Comparison of ENCODE assay signal across 8 mouse cellular contexts in genomic region chr7:80888595-80888994, GRCm38 (mm10). TPM values are rescaled to one million over a fixed set of nuclear protein-coding genes. Genes with fewer than 3 reads are reported as not detected.
DNase-seq lines count a peak whose midpoint lies in the region; ATAC-seq lines count a peak whose summit lies in the region.

No protein-coding gene starts in this region.

- peak; percentile 25 for ATAC-seq in kidney, embryonic 16.5 days (ENCODE audit: low FRiP score, low TSS enrichment)
- ATAC-seq in forebrain, embryonic 13.5 days: peak; percentile 34
- ATAC-seq in midbrain, embryonic 14.5 days (ENCODE audit: low FRiP score, low TSS enrichment): peak; percentile 4; the same call in 1 of the 2 replicates

- no peaks in the 10 kb centered on the region for H3K9me3 ChIP-seq in kidney, embryonic 16.5 days (ENCODE audit: low read length)
- H3K9me3 ChIP-seq in forebrain, embryonic 13.5 days (replicated peaks): no peaks in the 10 kb centered on the region
- H3K9me3 ChIP-seq in midbrain, embryonic 14.5 days (ENCODE audit: control insufficient read depth, low read length): no peaks in the 10 kb centered on the region

- no peak overlapping the region for H3K4me3 ChIP-seq in kidney, embryonic 16.5 days (ENCODE audit: low read length)
- H3K4me3 ChIP-seq in forebrain, embryonic 13.5 days: no peak overlapping the region
- no peak overlapping the region for H3K4me3 ChIP-seq in midbrain, embryonic 14.5 days (replicated peaks; ENCODE audit: low read depth, low read length)

- no peak overlapping the region for H3K9ac ChIP-seq in kidney, embryonic 16.5 days (replicated peaks; ENCODE audit: low read length)
- peak overlapping the region; percentile 8; the same call in 1 of the 2 replicates for H3K9ac ChIP-seq in forebrain, embryonic 13.5 days
- no peak overlapping the region for H3K9ac ChIP-seq in midbrain, embryonic 14.5 days (replicated peaks; ENCODE audit: low read length)

- H3K27me3 ChIP-seq in kidney, embryonic 16.5 days (ENCODE audit: insufficient read depth, low read length): no peaks in the 10 kb centered on the region
- H3K27me3 ChIP-seq in forebrain, embryonic 13.5 days: no peaks in the 10 kb centered on the region
- no peaks in the 10 kb centered on the region for H3K27me3 ChIP-seq in midbrain, embryonic 14.5 days (ENCODE audit: control insufficient read depth, insufficient read depth, low read length)

- peaks cover 23% of the 10 kb centered on the region for H3K36me3 ChIP-seq in kidney, embryonic 16.5 days (ENCODE audit: insufficient read depth, low read length)
- H3K36me3 ChIP-seq in forebrain, embryonic 13.5 days (ENCODE audit: poor library complexity, severe bottlenecking): peaks cover 41% of the 10 kb centered on the region
- H3K36me3 ChIP-seq in midbrain, embryonic 14.5 days (ENCODE audit: control insufficient read depth, insufficient read depth, low read length): peaks cover 30% of the 10 kb centered on the region

- no peak overlapping the region for H3K27ac ChIP-seq in kidney, embryonic 16.5 days (ENCODE audit: low read length)
- peak overlapping the region; percentile 87 for H3K27ac ChIP-seq in forebrain, embryonic 13.5 days
- peak overlapping the region; percentile 27 for H3K27ac ChIP-seq in midbrain, embryonic 14.5 days (replicated peaks; ENCODE audit: low read depth, low read length)

- H3K4me2 ChIP-seq in kidney, embryonic 16.5 days (replicated peaks; ENCODE audit: low read depth, low read length): no peak overlapping the region
- H3K4me2 ChIP-seq in forebrain, embryonic 13.5 days: 0 out of 2 replicates have a peak overlapping the region, but pooled peaks have one; percentile 10
- H3K4me2 ChIP-seq in midbrain, embryonic 14.5 days (ENCODE audit: low read length): no peak overlapping the region

- peaks cover 8% of the 10 kb centered on the region; the same call in 1 of the 2 replicates for H3K4me1 ChIP-seq in kidney, embryonic 16.5 days (ENCODE audit: insufficient read depth, low read length)
- peaks cover 13% of the 10 kb centered on the region for H3K4me1 ChIP-seq in forebrain, embryonic 13.5 days
- H3K4me1 ChIP-seq in midbrain, embryonic 14.5 days (ENCODE audit: control insufficient read depth, insufficient read depth, low read length): peaks cover 5% of the 10 kb centered on the region; the same call in 1 of the 2 replicates

- DNase-seq in kidney, adult 9 months: no peak
- DNase-seq in adrenal gland, postnatal 14 days: peak; percentile 69
- no peak for DNase-seq in midbrain, embryonic 14.5 days
- no peak for DNase-seq in c-Kit-positive CD71-positive TER-119-positive erythroid progenitor cells, embryonic 14.5 days (ENCODE audit: low spot score)
- no peak for DNase-seq in urinary bladder, postnatal 10 days (ENCODE audit: low spot score)
- DNase-seq in cerebellum, postnatal 36 days: no peak

- 76% methylated on average over 7 of the region's 7 CpGs for WGBS in kidney, embryonic 16.5 days
- WGBS in forebrain, embryonic 13.5 days: 78% methylated on average over 7 of the region's 7 CpGs
- 81% methylated on average over 7 of the region's 7 CpGs for WGBS in midbrain, embryonic 14.5 days

RNA-seq across cellular contexts. Expression of gene Wdr73, which starts 12.5 kb away (rescaled TPM):
- polyA plus RNA-seq in kidney, embryonic 16.5 days (2015; fragmentation: Nextera tagmentation; extraction: Ambion mirVana): 43.6 and 44.8 TPM in 2 replicates
- 21.0 and 24.9 TPM in 2 replicates for total RNA-seq in adrenal gland, postnatal 14 days (2021)
- polyA plus RNA-seq in forebrain, embryonic 13.5 days (2015; fragmentation: Nextera tagmentation; extraction: Ambion mirVana): 46.0 and 48.0 TPM in 2 replicates
- polyA plus RNA-seq in midbrain, embryonic 14.5 days (2014; fragmentation: Nextera tagmentation; extraction: Ambion mirVana): 32.8 and 36.1 TPM in 2 replicates

RNA-seq across cellular contexts. Expression of gene Nmb, which starts 16.3 kb away (rescaled TPM):
- 9.0 TPM in 2 replicates for polyA plus RNA-seq in kidney, embryonic 16.5 days (2015; fragmentation: Nextera tagmentation; extraction: Ambion mirVana)
- 3.6 and 5.9 TPM in 2 replicates for total RNA-seq in adrenal gland, postnatal 14 days (2021)
- 6.6 and 7.6 TPM in 2 replicates for polyA plus RNA-seq in forebrain, embryonic 13.5 days (2015; fragmentation: Nextera tagmentation; extraction: Ambion mirVana)
- polyA plus RNA-seq in midbrain, embryonic 14.5 days (2014; fragmentation: Nextera tagmentation; extraction: Ambion mirVana): 8.5 and 9.0 TPM in 2 replicates

RNA-seq across cellular contexts. Expression of gene Zscan2, which starts 27.9 kb away (rescaled TPM):
- 3.0 and 3.2 TPM in 2 replicates for polyA plus RNA-seq in kidney, embryonic 16.5 days (2015; fragmentation: Nextera tagmentation; extraction: Ambion mirVana)
- total RNA-seq in adrenal gland, postnatal 14 days (2021): 4.9 and 8.3 TPM in 2 replicates
- 5.1 and 5.2 TPM in 2 replicates for polyA plus RNA-seq in forebrain, embryonic 13.5 days (2015; fragmentation: Nextera tagmentation; extraction: Ambion mirVana)
- polyA plus RNA-seq in midbrain, embryonic 14.5 days (2014; fragmentation: Nextera tagmentation; extraction: Ambion mirVana): 5.8 and 7.1 TPM in 2 replicates

RNA-seq across cellular contexts. Expression of gene Sec11a, which starts 59.0 kb away (rescaled TPM):
- 226 and 239 TPM in 2 replicates for polyA plus RNA-seq in kidney, embryonic 16.5 days (2015; fragmentation: Nextera tagmentation; extraction: Ambion mirVana)
- total RNA-seq in adrenal gland, postnatal 14 days (2021): 105 and 124 TPM in 2 replicates
- polyA plus RNA-seq in forebrain, embryonic 13.5 days (2015; fragmentation: Nextera tagmentation; extraction: Ambion mirVana): 165 and 169 TPM in 2 replicates
- 140 and 147 TPM in 2 replicates for polyA plus RNA-seq in midbrain, embryonic 14.5 days (2014; fragmentation: Nextera tagmentation; extraction: Ambion mirVana)
